Mouse (Mus musculus): ENCODE results near the gene Atad3a. TPM values are rescaled to one million over a fixed set of nuclear protein-coding genes. Genes with fewer than 3 reads are reported as not detected.
"Not testable (repeated sequence)": the region's sequence is repeated elsewhere in the genome, so short reads cannot be mapped to it uniquely, and the experiment has no call there.

Atad3a gene
- polyA plus RNA-seq, 1 experiment from 2014 or later = 90.0 TPM

DNA sequence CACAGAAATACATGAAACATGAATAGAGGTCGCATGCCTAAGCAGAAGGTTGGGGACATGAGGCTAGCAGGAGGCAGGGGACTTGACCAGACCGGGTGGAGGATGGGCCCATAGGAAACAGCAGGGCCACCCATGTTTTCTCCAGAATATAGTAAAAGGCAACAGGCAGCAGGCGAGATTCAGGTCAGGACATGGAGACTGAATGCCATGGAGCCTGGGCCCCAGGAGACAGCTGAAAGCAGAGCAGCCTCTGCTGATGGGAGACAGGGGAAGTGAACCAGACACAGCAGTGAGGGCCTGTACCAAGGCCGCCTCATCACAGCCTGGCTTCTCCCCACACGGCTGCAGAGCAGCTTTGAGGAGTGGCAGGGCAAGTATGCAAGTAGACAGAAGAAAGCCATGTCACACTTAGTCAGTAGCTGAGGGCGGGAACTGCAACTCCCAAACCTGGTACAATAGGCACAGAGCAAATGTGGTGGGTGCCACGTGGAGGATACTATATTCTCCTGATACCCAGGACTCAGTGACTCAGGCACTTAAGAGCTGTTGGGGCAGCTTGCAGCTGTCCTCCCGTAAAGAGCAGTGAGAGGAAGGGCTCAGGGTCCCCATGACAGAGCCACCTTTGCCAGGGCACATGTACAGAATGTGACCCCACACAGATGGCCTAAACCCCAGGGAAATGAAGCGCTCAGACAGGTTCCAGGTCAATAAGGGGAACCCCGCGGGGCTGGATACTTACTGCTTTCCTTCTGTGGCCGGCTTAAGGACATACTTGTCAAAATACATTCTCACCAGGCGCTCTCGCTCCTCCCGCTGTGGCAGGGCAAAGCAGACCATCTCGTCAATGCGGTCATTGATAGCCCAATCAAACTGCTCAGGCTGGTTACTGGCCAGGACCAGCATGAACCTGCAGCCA is 14.1 kb downstream of the Atad3a start:
- H3K4me1 ChIP-seq = no peaks in the 10 kb centered on the region
- H3K4me3 ChIP-seq (replicated peaks) = no peak overlapping the region
- no peaks in the 10 kb centered on the region for H3K9me3 ChIP-seq (replicated peaks)
- 91% methylated on average over 17 of the region's 17 CpGs for whole genome bisulfite sequencing
- H3K27me3 ChIP-seq (replicated peaks) = no peaks in the 10 kb centered on the region
- H3K9ac ChIP-seq (replicated peaks) = no peak overlapping the region
- no peak overlapping the region for H3K27ac ChIP-seq (replicated peaks)
- peaks cover 96% of the 10 kb centered on the region for H3K36me3 ChIP-seq
- no peak overlapping the region for H3K4me2 ChIP-seq
- no peak for ATAC-seq (ENCODE audit: low FRiP score)

DNA sequence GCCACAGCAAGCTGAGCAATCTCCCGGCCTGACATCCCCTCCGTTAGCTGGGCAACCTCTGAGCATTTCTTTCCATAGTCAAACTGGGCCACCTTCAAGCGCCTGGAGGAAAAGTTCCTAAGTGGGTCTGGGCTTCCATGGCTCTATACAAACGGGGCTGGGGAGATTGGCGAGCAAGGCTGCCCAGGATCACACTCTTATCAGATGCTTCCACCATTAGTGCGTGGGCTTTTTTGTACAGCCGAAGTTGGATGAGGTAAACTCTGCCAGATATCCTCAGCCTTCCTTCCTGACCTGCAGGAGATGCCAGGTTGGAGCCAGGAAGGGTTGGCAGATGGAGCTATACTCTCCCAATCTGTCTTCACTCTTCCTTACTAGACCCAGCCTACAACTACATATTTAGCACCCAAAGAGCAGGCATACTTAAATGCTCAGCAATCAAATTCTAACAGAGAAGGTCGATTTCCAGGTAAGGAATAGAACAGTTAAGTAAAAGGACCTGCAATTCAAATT is 14.8 kb downstream of the Atad3a start:
- Histone ChIP-seq H3K4me3 (replicated peaks) (no peak overlapping the region), H3K27ac (replicated peaks) (no peak overlapping the region), H3K9me3 (replicated peaks) (no peaks in the 10 kb centered on the region), H3K27me3 (replicated peaks) (no peaks in the 10 kb centered on the region), H3K36me3 (peaks cover 96% of the 10 kb centered on the region), H3K4me1 (no peaks in the 10 kb centered on the region), H3K4me2 (no peak overlapping the region), H3K9ac (replicated peaks) (no peak overlapping the region)
- ATAC-seq (ENCODE audit: low FRiP score) = no peak
- 93% methylated on average over 8 of the region's 8 CpGs for WGBS

DNA sequence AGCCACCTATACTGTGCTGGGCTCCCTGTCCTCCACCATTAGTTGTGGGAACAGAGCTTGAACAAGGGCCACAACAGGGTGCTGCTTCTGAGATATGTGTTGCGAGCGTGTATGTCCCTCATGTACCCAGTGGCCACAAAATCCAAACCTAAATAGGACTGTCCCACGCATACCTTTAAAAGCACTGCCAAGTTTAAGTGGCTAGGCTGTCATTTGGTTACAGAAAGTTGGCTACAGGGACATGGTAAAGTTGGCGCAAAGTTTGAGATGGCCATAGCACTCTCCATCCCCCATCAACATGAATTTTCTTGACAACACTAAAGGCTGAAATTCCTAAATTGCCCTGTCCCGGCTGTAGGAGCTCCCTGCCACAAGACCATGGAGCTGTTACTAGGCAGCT is 15.8 kb downstream of the Atad3a start:
- Histone ChIP-seq H3K9me3 (replicated peaks) (no peaks in the 10 kb centered on the region), H3K9ac (replicated peaks) (no peak overlapping the region), H3K4me2 (no peak overlapping the region), H3K27me3 (replicated peaks) (no peaks in the 10 kb centered on the region), H3K36me3 (peaks cover 96% of the 10 kb centered on the region), H3K4me3 (replicated peaks) (no peak overlapping the region), H3K4me1 (no peaks in the 10 kb centered on the region), H3K27ac (replicated peaks) (no peak overlapping the region)
- ATAC-seq (ENCODE audit: low FRiP score) = no peak
- WGBS = 92% methylated on average over 5 of the region's 5 CpGs

DNA sequence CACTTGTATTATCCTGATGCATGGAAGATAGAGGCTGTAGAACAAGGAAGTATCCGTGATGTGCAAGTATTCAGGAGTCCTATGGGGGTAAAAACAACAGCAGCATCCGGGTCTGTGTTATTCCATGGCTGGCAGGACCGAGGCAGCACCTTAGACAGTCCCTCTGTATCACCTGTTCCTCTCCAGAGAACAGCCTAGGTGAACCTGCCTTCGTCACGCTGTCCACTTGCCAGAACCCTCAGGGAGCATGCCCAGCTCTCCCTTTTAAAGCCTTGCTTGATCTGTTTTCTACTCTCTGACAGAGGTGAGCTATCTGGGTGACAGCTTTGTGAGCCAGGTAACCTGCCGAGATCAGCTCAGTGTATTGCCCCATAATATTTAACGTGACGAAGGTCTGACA is 16.4 kb downstream of the Atad3a start:
- Histone ChIP-seq H3K36me3 (peaks cover 96% of the 10 kb centered on the region), H3K4me2 (no peak overlapping the region), H3K9me3 (replicated peaks) (no peaks in the 10 kb centered on the region), H3K27me3 (replicated peaks) (no peaks in the 10 kb centered on the region), H3K9ac (replicated peaks) (no peak overlapping the region), H3K4me1 (peaks cover 4% of the 10 kb centered on the region; the same call in 1 of the 2 replicates), H3K4me3 (replicated peaks) (no peak overlapping the region), H3K27ac (replicated peaks) (no peak overlapping the region)
- ATAC-seq (ENCODE audit: low FRiP score) = no peak
- WGBS = 95% methylated on average over 8 of the region's 8 CpGs

DNA sequence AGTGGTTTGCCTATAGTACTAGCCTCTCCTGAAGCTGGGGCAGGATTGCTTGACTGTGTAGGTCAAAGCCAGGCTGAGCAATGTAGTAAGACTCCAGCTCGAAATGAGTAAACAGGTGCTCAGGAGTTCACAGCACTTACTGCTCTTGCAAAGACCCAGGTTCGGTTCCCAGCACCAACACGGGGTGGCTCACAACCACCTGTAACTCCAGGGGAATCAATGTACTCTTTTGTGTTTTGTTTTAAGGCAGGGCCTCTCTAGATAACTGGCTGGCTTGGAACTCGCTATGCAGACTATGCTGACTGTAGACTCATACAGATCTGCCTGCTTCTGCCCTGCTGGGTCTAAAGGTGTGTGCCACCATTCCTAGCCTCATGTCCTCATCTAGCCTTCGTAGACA is 18.2 kb downstream of the Atad3a start:
- H3K9me3 ChIP-seq (replicated peaks) = no peaks in the 10 kb centered on the region
- H3K4me2 ChIP-seq = no peak overlapping the region
- peaks cover 9% of the 10 kb centered on the region; the same call in 1 of the 2 replicates for H3K4me1 ChIP-seq
- 92% methylated on average over 5 of the region's 5 CpGs for WGBS
- no peaks in the 10 kb centered on the region for H3K27me3 ChIP-seq (replicated peaks)
- no peak overlapping the region for H3K4me3 ChIP-seq (replicated peaks)
- no peak overlapping the region for H3K9ac ChIP-seq (replicated peaks)
- no peak overlapping the region for H3K27ac ChIP-seq (replicated peaks)
- ATAC-seq (ENCODE audit: low FRiP score) = no peak
- peaks cover 90% of the 10 kb centered on the region for H3K36me3 ChIP-seq

DNA sequence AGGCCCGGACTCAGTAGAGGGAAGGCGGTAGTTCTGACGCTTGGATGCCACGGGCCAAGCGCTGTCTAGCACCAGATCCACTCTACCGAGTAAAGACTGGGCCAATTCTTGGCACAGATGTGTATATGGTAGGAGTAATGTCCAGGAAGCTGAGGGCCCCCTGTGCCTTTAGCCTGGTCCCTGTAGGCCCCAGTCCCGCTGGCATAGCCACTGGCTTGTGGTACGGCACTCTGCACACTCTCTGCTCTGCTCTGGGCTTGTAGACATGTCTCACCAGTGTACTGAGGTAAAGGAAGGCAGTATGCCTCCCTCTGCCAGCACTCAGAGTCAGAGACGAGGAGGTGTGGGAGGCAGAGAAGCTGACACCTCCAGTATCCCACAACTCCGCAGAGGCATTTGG is 20.2 kb downstream of the Atad3a start:
- not testable (repeated sequence) for ATAC-seq (ENCODE audit: low FRiP score); H3K4me2 ChIP-seq; H3K9ac ChIP-seq (replicated peaks); H3K27me3 ChIP-seq (replicated peaks); H3K27ac ChIP-seq (replicated peaks); H3K4me3 ChIP-seq (replicated peaks); H3K9me3 ChIP-seq (replicated peaks)
- 92% methylated on average over 10 of the region's 10 CpGs for WGBS
- Histone ChIP-seq H3K4me1 (peaks cover 29% of the 10 kb centered on the region), H3K36me3 (peaks cover 82% of the 10 kb centered on the region)

DNA sequence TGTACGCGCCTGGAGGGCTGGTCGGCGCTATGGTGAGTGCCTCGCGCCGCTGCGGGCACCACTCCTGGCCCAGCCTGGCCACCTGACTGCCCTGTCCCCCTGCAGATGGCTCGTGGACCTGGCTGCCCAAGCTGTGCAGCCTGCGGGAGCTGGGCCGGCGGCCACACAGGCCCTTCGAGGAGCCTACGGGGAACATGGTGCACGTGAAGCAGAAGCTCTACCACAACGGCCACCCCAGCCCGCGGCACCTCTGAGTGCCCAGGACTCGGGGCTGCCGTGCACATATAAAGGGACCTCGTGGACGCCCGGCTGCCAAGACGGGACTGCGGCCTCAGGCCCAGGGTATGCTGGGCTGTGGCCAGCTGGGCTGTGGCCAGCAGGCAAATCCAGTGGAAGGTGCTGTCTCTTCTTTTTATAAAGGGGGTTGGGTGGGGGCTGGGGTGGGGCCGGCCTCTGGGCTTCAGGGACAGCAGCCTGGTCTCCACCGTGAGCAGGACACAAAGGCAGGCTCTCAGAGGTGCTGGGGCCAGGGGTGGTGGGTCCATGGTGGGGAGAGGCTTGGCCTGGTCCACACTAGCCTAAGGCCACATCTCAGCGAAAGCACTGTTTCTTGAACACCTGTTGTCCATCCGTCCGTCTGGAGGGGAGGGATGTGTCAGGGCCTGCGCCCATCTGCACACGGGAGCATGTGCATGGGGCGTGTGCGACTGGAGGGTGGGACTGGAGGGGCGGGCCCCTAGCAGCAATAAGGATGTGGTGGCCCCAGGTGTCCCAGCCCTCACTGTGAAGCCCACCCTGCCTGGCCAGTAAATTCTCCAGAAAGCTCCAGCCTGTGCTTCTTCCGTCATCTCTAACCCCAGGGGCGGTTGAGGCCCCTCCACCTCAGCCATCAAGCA is 20.9 kb downstream of the Atad3a start:
- Histone ChIP-seq H3K4me3 (replicated peaks) (no peak overlapping the region), H3K27ac (replicated peaks) (no peak overlapping the region), H3K4me1 (peaks cover 33% of the 10 kb centered on the region), H3K4me2 (no peak overlapping the region), H3K9me3 (replicated peaks) (no peaks in the 10 kb centered on the region), H3K27me3 (replicated peaks) (no peaks in the 10 kb centered on the region), H3K9ac (replicated peaks) (no peak overlapping the region), H3K36me3 (peaks cover 76% of the 10 kb centered on the region)
- WGBS = 71% methylated on average over 37 of the region's 37 CpGs
- ATAC-seq (ENCODE audit: low FRiP score) = no peak

DNA sequence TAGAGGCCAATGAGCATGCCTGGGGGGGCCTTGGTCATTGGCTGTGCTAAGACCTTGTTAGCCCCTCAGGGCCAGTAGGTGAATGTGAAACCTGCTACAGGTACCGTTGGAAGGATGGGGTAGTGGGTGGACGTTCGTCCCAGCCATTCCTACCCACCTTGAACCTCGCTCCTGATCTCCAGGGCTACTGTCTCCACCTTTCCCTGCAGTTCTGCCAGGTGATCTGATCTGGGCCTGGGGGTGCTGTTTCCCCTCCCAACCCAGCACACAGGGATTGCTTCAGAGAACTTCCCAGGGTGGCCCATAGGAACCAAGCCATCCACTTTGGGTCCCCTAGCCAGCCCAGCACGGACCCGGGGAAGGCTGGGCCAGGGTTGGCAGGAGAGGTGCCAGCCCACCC is 21.7 kb downstream of the Atad3a start:
- Histone ChIP-seq H3K36me3 (peaks cover 68% of the 10 kb centered on the region), H3K4me1 (peaks cover 34% of the 10 kb centered on the region), H3K27me3 (replicated peaks) (no peaks in the 10 kb centered on the region), H3K27ac (replicated peaks) (no peak overlapping the region), H3K4me3 (replicated peaks) (no peak overlapping the region), H3K9ac (replicated peaks) (no peak overlapping the region), H3K4me2 (no peak overlapping the region), H3K9me3 (replicated peaks) (no peaks in the 10 kb centered on the region)
- 89% methylated on average over 6 of the region's 6 CpGs for WGBS
- no peak for ATAC-seq (ENCODE audit: low FRiP score)

DNA sequence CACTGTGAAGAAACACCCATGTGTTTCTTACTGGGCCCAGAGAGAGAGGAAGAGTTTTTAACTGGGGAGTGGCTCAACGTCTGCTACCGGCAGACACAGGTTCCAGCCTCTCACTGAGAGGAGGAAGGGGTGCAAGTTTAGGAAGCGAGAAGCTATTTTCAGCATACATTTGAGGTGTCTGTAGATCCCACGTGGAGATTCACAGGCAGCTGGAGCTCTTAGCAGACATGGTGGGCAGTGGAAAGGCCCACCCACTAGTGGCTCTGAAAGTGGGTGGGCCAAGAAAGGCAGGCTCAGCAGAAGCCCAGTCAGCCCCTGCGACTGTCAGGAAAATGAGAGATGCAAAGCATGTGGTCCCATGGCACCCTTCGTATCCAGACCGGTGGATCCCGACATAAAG is 22.6 kb downstream of the Atad3a start:
- ATAC-seq (ENCODE audit: low FRiP score) = no peak
- H3K36me3 ChIP-seq = peaks cover 60% of the 10 kb centered on the region

DNA sequence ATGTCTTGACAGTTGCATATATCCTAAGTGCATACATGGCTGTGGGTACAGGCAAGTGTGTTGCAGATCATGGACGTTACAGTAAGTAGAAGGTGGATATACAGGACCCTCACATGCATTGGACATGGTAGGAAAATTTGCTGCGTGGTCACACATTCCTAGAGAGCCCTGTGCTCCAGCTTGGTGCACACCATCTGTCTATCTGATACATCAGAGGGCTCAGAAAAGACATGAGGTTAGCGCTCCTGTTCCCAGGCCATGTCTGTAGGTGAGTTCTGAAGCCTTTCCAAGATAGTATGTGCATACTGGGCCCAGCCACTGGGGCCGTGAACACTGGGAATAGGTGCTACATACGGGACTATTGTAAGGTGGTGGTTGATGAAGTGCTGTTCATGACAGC is 24.5 kb downstream of the Atad3a start:
- Histone ChIP-seq H3K9me3 (replicated peaks) (no peaks in the 10 kb centered on the region), H3K9ac (replicated peaks) (peak overlapping the region; percentile 91; the same call in 1 of the 2 replicates), H3K4me2 (peak overlapping the region; percentile 88), H3K27me3 (replicated peaks) (no peaks in the 10 kb centered on the region), H3K4me1 (peaks cover 45% of the 10 kb centered on the region), H3K4me3 (replicated peaks) (no peak overlapping the region; the same call in 1 of the 2 replicates), H3K27ac (replicated peaks) (no peak overlapping the region), H3K36me3 (peaks cover 45% of the 10 kb centered on the region)
- WGBS = 93% methylated on average over 5 of the region's 5 CpGs
- no peak for ATAC-seq (ENCODE audit: low FRiP score)

More for the DNA sequence above, 22.6 kb downstream of the Atad3a start:
- no peak overlapping the region for H3K4me2 ChIP-seq
- no peak overlapping the region for H3K9ac ChIP-seq (replicated peaks)
- no peak overlapping the region for H3K4me3 ChIP-seq (replicated peaks)
- H3K27ac ChIP-seq (replicated peaks) = no peak overlapping the region
- H3K27me3 ChIP-seq (replicated peaks) = no peaks in the 10 kb centered on the region
- 65% methylated on average over 8 of the region's 8 CpGs for WGBS
- H3K9me3 ChIP-seq (replicated peaks) = no peaks in the 10 kb centered on the region
- H3K4me1 ChIP-seq = peaks cover 43% of the 10 kb centered on the region

DNA sequence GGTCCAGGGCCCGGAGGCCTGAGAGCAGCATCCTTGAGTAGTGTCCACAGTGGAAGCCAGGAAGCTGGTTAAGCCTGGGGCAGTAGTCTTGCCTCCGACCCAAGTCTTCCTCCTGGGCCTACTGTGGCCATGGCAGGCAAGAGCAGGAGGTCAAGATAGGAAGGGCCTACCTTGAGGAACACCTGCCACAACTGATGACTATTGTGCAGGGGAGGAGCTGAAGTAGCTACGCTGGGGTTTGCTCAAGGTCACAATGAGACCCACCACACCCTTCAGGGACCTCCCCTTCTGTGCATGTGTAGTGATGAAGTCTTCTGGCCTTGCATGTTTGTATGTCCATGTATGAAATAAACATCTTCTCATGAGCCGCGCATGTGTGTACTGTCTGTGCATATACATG is 25.1 kb downstream of the Atad3a start:
- H3K9me3 ChIP-seq (replicated peaks) = no peaks in the 10 kb centered on the region
- peak overlapping the region; percentile 88 for H3K4me2 ChIP-seq
- H3K4me1 ChIP-seq = peaks cover 45% of the 10 kb centered on the region
- H3K27me3 ChIP-seq (replicated peaks) = no peaks in the 10 kb centered on the region
- H3K4me3 ChIP-seq (replicated peaks) = peak overlapping the region; percentile 80
- H3K27ac ChIP-seq (replicated peaks) = peak overlapping the region; percentile 96
- H3K36me3 ChIP-seq = peaks cover 41% of the 10 kb centered on the region
- ATAC-seq (ENCODE audit: low FRiP score) = 0 out of 2 replicates have a peak, but pooled peaks have one; percentile 1
- 68% methylated on average over 5 of the region's 5 CpGs for WGBS
- peak overlapping the region; percentile 91 for H3K9ac ChIP-seq (replicated peaks)

All from neural tube, embryonic 15.5 days (tissue).